Mouse (Mus musculus): ENCODE data around the gene Cd9. TPM values are rescaled to one million over a fixed set of nuclear protein-coding genes. Genes with fewer than 3 reads are reported as not detected.

Cd9 gene
- total and polyA plus RNA-seq, 3 experiments, result 51.6 to 97.7 (median 67.2) TPM

- H3K79me2 ChIP-seq (replicated peaks; ENCODE audit: control insufficient read depth, insufficient read depth, low read length), result no peaks in the 10 kb centered on the region
- no peaks in the 10 kb centered on the region for H3K4me1 ChIP-seq (ENCODE audit: control insufficient read depth, insufficient read depth, low read length)
- H3K9ac ChIP-seq (ENCODE audit: low read depth, low read length), result no peak overlapping the region
- no peaks in the 10 kb centered on the region for H3K27me3 ChIP-seq (ENCODE audit: control insufficient read depth, insufficient read depth, low read length)
- intact Hi-C loops (cut with DNase I), result no loop called here
- H3K36me3 ChIP-seq (ENCODE audit: control insufficient read depth, insufficient read depth, low read length), result no peaks in the 10 kb centered on the region
- no peak for TF ChIP-seq EP300 (IDR thresholded peaks at IDR 0.05; ENCODE audit: insufficient read depth, low read depth, low read length)
- no peak for TF ChIP-seq POLR2A (IDR thresholded peaks at IDR 0.05; ENCODE audit: insufficient read depth, low read depth, low read length)
- TF ChIP-seq CTCF (IDR thresholded peaks at IDR 0.05), result no peak
- H3K4me3 ChIP-seq, result no peak overlapping the region
- DNase-seq, result no peak
- H3K27ac ChIP-seq, result no peak overlapping the region
- 49% methylated on average over 11 of the region's 11 CpGs for WGBS
These were observed 84.0 kb downstream of the Cd9 start for GRCm38 (mm10) chr6:125410551-125410950.

Other genes with a start within 250 kb of the Cd9 start
- gene Tuba3a, start 208.7 kb downstream of the Cd9 start, total RNA-seq (2021), result not detected
- 0.82 and 0.92 TPM in 2 replicates for gene Tuba3a, start 208.7 kb downstream of the Cd9 start, polyA plus RNA-seq (2012; rRNA removed)
- 10 to 100 TPM; 28.2 to 28.8 TPM for gene Ltbr, start 180.9 kb downstream of the Cd9 start, total RNA-seq (2021)
- gene Ltbr, start 180.9 kb downstream of the Cd9 start, polyA plus RNA-seq (2012; rRNA removed), result 34.8 and 36.5 TPM in 2 replicates
- under 1 TPM; 0.37 to 0.75 TPM for gene Scnn1a, start 174.1 kb downstream of the Cd9 start, total RNA-seq (2021)
- 0.76 and 3.1 TPM in 2 replicates for gene Scnn1a, start 174.1 kb downstream of the Cd9 start, polyA plus RNA-seq (2012; rRNA removed)
- gene Tnfrsf1a, start 145.4 kb downstream of the Cd9 start, total RNA-seq (2021), result 10 to 100 TPM; 50.8 to 62.8 TPM
- 57.1 and 59.7 TPM in 2 replicates for gene Tnfrsf1a, start 145.4 kb downstream of the Cd9 start, polyA plus RNA-seq (2012; rRNA removed)
- under 1 TPM in 1 of 2 experiments, not detected in 1; 0.08 TPM for gene Plekhg6, start 114.0 kb downstream of the Cd9 start, total RNA-seq (2021)
- 0.06 and 0.14 TPM in 2 replicates for gene Plekhg6, start 114.0 kb downstream of the Cd9 start, polyA plus RNA-seq (2012; rRNA removed)
- gene Vwf, start 52.0 kb upstream of the Cd9 start, total RNA-seq (2021), result 10 to 100 TPM; 95.9 to 99.8 TPM
- 95.8 and 116 TPM in 2 replicates for gene Vwf, start 52.0 kb upstream of the Cd9 start, polyA plus RNA-seq (2012; rRNA removed)
- gene Ano2, start 195.6 kb upstream of the Cd9 start, total RNA-seq (2021), result under 1 TPM in 1 of 2 experiments, not detected in 1; 0.30 TPM
- gene Ano2, start 195.6 kb upstream of the Cd9 start, polyA plus RNA-seq (2012; rRNA removed), result 0.08 TPM in 1 of 2 replicates, not detected in the other